Mouse (Mus musculus) heart, postnatal 0 days (tissue): ENCODE results near the gene Natd1. TPM values are rescaled to one million over a fixed set of nuclear protein-coding genes. Genes with fewer than 3 reads are reported as not detected.
A peak's percentile ranks its signal among the peaks of the same experiment; 100 is the strongest.
"Not testable (repeated sequence)": the region's sequence is repeated elsewhere in the genome, so short reads cannot be mapped to it uniquely, and the experiment has no call there.

Source experiments
- ATAC-seq: fragments of 200-750 bp; cut with Nextera tagmentation; 2 replicates; pipeline ENCODE4 v1.8.0; 2017; ENCODE audit warnings: low read depth, moderate number of reproducible peaks, moderate library complexity; ENCODE audit not compliant: insufficient read depth
- DNase-seq: peaks from one replicate; pipeline ENCODE4 v3.0.0-alpha.2; 2016; ENCODE audit warnings: low spot score
- H3K27ac ChIP-seq: fragments of 300-500 bp; sonication (generic); 2 replicates; pipeline ENCODE4 v1.5.1; 2014; ENCODE audit warnings: low read depth, mild to moderate bottlenecking
- H3K27me3 ChIP-seq: fragments of 300-500 bp; sonication (generic); 2 replicates; pipeline ENCODE4 v1.6.1; 2014; ENCODE audit warnings: low read length, mixed read lengths; ENCODE audit not compliant: control insufficient read depth, insufficient read depth
- H3K36me3 ChIP-seq: fragments of 300-500 bp; sonication (generic); replicated peaks from 2 replicates; pipeline ENCODE4 v1.6.1; 2014; ENCODE audit warnings: low read length, mixed read lengths; ENCODE audit not compliant: control insufficient read depth, insufficient read depth
- H3K4me1 ChIP-seq: fragments of 300-500 bp; sonication (generic); 2 replicates; pipeline ENCODE4 v1.6.1; 2014; ENCODE audit warnings: antibody characterized with exemption; ENCODE audit not compliant: control insufficient read depth, insufficient read depth
- H3K4me2 ChIP-seq: fragments of 300-500 bp; sonication (generic); 2 replicates; pipeline ENCODE4 v1.6.1; 2014; ENCODE audit warnings: low read depth, mild to moderate bottlenecking, low read length, moderate library complexity
- H3K4me3 ChIP-seq: fragments of 300-500 bp; sonication (generic); 2 replicates; pipeline ENCODE4 v1.5.1; 2014; ENCODE audit warnings: low read depth, low read length
- H3K9ac ChIP-seq: fragments of 300-500 bp; sonication (generic); replicated peaks from 2 replicates; pipeline ENCODE4 v1.6.1; 2014; ENCODE audit warnings: low read depth, low read length, mixed read lengths
- H3K9me3 ChIP-seq: fragments of 300-500 bp; sonication (generic); replicated peaks from 2 replicates; pipeline ENCODE4 v1.6.1; 2016; ENCODE audit warnings: low read length; ENCODE audit not compliant: control insufficient read depth
- CTCF ChIP-seq: IDR thresholded peaks from 2 replicates; pipeline ENCODE4 v1.5.1; 2016; ENCODE audit warnings: antibody characterized with exemption, control low read depth, low read depth
- EP300 ChIP-seq: IDR thresholded peaks from 2 replicates; pipeline ENCODE4 v1.6.1; 2016; ENCODE audit warnings: antibody characterized with exemption, low read depth
- WGBS: fragments of 180-500 bp; shearing (Covaris S2); extraction: QIAGEN DNeasy Blood & Tissue Kit; methylation state at CpG from one replicate; pipeline ENCODE4 v1.1.7; 2014; 5-methylcytosine and 5-hydroxymethylcytosine counted together
- polyA plus RNA-seq: library from polyadenylated mRNA; unstranded; fragments of >200 nt; fragmentation: Nextera tagmentation; extraction: Ambion mirVana; gene quantifications from 2 replicates; pipeline ENCODE4 v1.2.1, GENCODE M21; 2015
- total RNA-seq: library from RNA; depleted of rRNA; stranded (reverse); fragments of >200 nt; gene quantifications from 2 replicates; pipeline ENCODE4 v1.2.3, GENCODE M21; 2014; ENCODE audit warnings: low replicate concordance

Gene Natd1
- total and polyA plus RNA-seq, 2 experiments from 2014 or later: 11.2 to 32.1 TPM

DNA sequence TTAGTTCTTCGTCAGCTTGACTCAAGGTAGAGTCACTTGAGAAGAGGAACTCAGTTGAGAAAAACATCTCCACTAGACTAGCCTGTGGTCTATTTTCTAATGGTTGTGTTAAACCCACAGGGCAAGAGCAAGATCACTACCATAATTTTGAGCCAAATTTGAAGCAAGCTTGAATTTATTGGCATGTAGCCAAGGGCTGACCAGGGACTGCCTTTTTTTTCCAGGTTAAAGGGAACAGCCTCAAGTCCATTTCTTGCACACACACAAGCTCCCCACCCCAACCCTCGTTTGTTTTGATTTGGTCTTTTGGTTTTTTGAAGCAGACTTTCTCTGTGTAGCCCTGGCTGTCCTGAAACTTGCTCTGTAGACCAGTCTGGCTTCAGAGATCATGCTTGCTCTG is 24.7 kb downstream of the Natd1 start:
- ATAC-seq (no peak), DNase-seq (no peak)
- WGBS: 56% methylated on average over 2 of the region's 2 CpGs

DNA sequence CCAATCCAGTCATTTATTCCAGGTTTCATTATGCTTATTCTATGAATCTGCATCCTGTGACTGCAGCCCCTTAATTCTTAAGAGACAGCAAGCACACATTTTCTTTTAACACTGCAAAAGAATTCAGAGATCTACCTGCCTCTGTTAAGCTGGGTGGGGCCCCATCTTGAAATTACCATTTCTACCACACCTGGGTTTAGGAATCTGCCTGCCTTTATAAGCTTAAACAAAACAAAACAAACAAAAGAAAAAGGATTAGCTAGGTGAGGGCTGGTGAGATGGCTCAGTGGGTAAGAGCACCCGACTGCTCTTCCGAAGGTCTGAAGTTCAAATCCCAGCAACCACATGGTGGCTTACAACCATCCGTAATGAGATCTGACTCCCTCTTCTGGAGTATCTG is 27.6 kb downstream of the Natd1 start:
- not testable (repeated sequence) for ATAC-seq, H3K27ac ChIP-seq, H3K27me3 ChIP-seq, H3K9me3 ChIP-seq, H3K36me3 ChIP-seq, H3K4me1 ChIP-seq, H3K9ac ChIP-seq, H3K4me3 ChIP-seq, DNase-seq, H3K4me2 ChIP-seq
- WGBS: 100% methylated on average over 2 of the region's 3 CpGs

More for the DNA sequence above, 24.7 kb downstream of the Natd1 start:
- H3K27ac ChIP-seq: no peak overlapping the region
- H3K4me2 ChIP-seq: no peak overlapping the region
- no peaks in the 10 kb centered on the region for H3K9me3 ChIP-seq
- no peaks in the 10 kb centered on the region for H3K27me3 ChIP-seq
- no peaks in the 10 kb centered on the region for H3K4me1 ChIP-seq
- H3K9ac ChIP-seq: no peak overlapping the region
- H3K36me3 ChIP-seq: no peaks in the 10 kb centered on the region
- TF ChIP-seq CTCF (no peak), EP300 (no peak)
- no peak overlapping the region for H3K4me3 ChIP-seq

DNA sequence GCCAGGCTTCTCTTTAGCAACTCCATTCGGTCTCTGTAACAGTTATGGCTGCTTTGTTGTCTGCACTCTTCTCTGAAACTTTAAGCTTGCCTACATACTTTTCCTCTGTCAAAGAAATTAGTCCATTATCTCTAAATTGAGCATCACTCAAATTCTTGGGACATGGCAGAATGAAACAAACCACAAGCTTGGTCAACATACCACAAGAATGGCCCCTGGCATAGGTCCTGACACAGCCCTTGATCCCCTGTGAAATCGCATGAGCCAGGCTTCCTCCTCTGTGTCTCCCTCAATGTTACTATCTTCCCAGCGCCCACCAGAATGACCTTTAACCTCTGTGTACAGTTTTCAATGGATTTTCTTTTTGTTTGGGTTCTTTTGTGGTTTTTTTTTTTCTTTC is 32.2 kb downstream of the Natd1 start:
- TF ChIP-seq CTCF (no peak), EP300 (no peak)
- no peak overlapping the region for H3K4me3 ChIP-seq

DNA sequence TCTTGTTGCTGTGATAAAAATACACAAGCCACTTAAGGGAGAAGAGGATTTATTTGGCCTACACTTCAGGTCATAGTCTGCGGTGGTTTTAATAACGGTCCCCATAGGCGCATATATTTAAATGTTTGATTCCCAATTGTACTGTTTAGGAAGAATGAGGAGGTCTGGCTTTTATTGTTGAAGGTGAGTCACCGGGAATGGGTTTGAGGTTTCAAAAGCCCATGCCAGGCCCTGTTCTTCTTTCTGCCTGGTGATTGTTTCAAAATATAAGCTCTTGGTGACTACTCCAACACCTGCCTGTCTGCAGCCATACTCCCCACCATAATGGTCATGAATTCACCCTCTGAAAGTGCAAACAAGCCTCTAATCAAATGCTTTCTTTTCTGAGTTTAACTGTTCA is 34.0 kb downstream of the Natd1 start:
- no peak overlapping the region for H3K4me2 ChIP-seq
- DNase-seq (no peak), ATAC-seq (no peak)
- no peak for TF ChIP-seq CTCF
- TF ChIP-seq EP300: no peak
- H3K9me3 ChIP-seq: no peaks in the 10 kb centered on the region
- H3K27me3 ChIP-seq: no peaks in the 10 kb centered on the region
- no peak overlapping the region for H3K9ac ChIP-seq
- no peak overlapping the region for H3K4me3 ChIP-seq
- WGBS: 88% methylated on average over 4 of the region's 4 CpGs
- H3K4me1 ChIP-seq: peaks cover 30% of the 10 kb centered on the region
- H3K27ac ChIP-seq: no peak overlapping the region
- H3K36me3 ChIP-seq: no peaks in the 10 kb centered on the region

More for the DNA sequence above, 32.2 kb downstream of the Natd1 start:
- H3K9ac ChIP-seq: no peak overlapping the region
- no peak overlapping the region for H3K4me2 ChIP-seq
- H3K27ac ChIP-seq: no peak overlapping the region
- WGBS: 78% methylated on average over 3 of the region's 3 CpGs
- peaks cover 15% of the 10 kb centered on the region for H3K4me1 ChIP-seq
- H3K36me3 ChIP-seq: no peaks in the 10 kb centered on the region
- H3K27me3 ChIP-seq: no peaks in the 10 kb centered on the region
- no peak for DNase-seq
- H3K9me3 ChIP-seq: no peaks in the 10 kb centered on the region
- ATAC-seq: no peak

GRCm38 (mm10) chr11:60879423-60879822 is 35.1 kb downstream of the Natd1 start:
- no peaks in the 10 kb centered on the region for H3K27me3 ChIP-seq
- DNase-seq (peak; percentile 71), ATAC-seq (no peak)
- no peaks in the 10 kb centered on the region for H3K36me3 ChIP-seq
- TF ChIP-seq CTCF (peak; percentile 72), EP300 (no peak)
- peak overlapping the region; percentile 77 for H3K4me2 ChIP-seq
- peak overlapping the region; percentile 95 for H3K9ac ChIP-seq
- WGBS: 4% methylated on average over 11 of the region's 11 CpGs
- H3K27ac ChIP-seq: peak overlapping the region; percentile 98
- H3K4me3 ChIP-seq: peak overlapping the region; percentile 95
- no peaks in the 10 kb centered on the region for H3K9me3 ChIP-seq
- H3K4me1 ChIP-seq: peaks cover 36% of the 10 kb centered on the region

DNA sequence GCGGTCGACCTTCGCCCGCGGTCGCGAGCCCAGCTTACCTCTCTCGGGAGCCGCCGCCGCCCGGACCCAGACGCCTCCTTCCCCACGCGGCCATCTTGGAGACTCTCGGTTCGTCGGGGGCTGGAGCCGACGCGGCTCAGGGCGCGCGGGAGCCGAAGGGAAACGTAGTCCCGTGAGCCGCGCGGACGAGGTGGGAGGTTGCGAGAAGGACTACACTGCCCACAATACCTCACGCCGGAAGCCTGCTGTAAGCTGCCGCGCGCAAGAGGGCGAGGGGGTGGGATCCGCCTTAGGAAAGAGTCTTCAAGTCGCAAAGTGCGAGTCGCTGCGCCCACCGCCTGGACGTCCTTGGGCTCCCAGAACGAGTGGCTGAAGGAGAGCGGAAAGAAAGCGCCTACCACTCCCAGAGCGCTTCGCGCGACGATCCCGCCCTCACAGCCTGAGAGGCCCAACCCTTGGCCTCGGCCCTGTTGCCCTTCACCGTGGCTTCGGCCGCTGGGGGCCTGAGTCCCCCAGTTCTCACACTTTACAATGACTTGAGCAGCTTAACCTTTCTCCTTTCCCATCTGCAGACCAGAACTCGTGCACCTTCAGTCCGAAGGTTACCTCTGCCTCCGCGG is 35.8 kb downstream of the Natd1 start, which contains the start of gene Tmem11:
Tmem11 (minus strand) TSS at position 598 of the 620 bp plus-strand sequence.
- Histone ChIP-seq H3K36me3 (no peaks in the 10 kb centered on the region), H3K9me3 (no peaks in the 10 kb centered on the region), H3K9ac (peak within 1 kb of the TSS; percentile 95), H3K4me1 (peaks cover 40% of the 10 kb centered on the region), H3K4me2 (peak within 1 kb of the TSS; percentile 77), H3K27ac (peak within 1 kb of the TSS; percentile 98), H3K27me3 (no peaks in the 10 kb centered on the region), H3K4me3 (peak within 1 kb of the TSS; percentile 95)
- ATAC-seq (peak; percentile 97), DNase-seq (peak; percentile 99)
- 2% methylated on average over 45 of the region's 62 CpGs for WGBS
- no peak for TF ChIP-seq CTCF
- TF ChIP-seq EP300: no peak
